Mouse (Mus musculus) retina, adult 2 months (tissue): ENCODE results near the gene Wnt11.

Experiments used
- DNase-seq: peaks from one replicate; pipeline ENCODE4 v3.0.0-alpha.2; 2012; ENCODE audit warnings: low read depth, low spot score

The Wnt11 gene

GRCm38 (mm10) chr7:98867053-98867793 is 32.3 kb downstream of the Wnt11 start:
- no peak for DNase-seq

- no peak for DNase-seq
Measured at GRCm38 (mm10) chr7:98867794-98868150, 32.9 kb downstream of the Wnt11 start.

- no peak for DNase-seq
Measured at GRCm38 (mm10) chr7:98869070-98869469, 34.2 kb downstream of the Wnt11 start.

GRCm38 (mm10) chr7:98870791-98871190 is 35.9 kb downstream of the Wnt11 start:
- no peak for DNase-seq

GRCm38 (mm10) chr7:98871882-98872281 is 37.0 kb downstream of the Wnt11 start:
- DNase-seq: no peak

- DNase-seq: no peak
Measured at GRCm38 (mm10) chr7:98873316-98873715, 38.4 kb downstream of the Wnt11 start.

GRCm38 (mm10) chr7:98874411-98874951 is 39.6 kb downstream of the Wnt11 start:
- no peak for DNase-seq

GRCm38 (mm10) chr7:98875390-98875990 is 40.6 kb downstream of the Wnt11 start:
- no peak for DNase-seq

- no peak for DNase-seq
Measured at GRCm38 (mm10) chr7:98876119-98876518, 41.2 kb downstream of the Wnt11 start.

GRCm38 (mm10) chr7:98879176-98879575 is 44.3 kb downstream of the Wnt11 start:
- DNase-seq: no peak

GRCm38 (mm10) chr7:98881887-98882286 is 47.0 kb downstream of the Wnt11 start:
- DNase-seq: no peak

- DNase-seq: no peak
Measured at GRCm38 (mm10) chr7:98887811-98888261, 52.9 kb downstream of the Wnt11 start.

GRCm38 (mm10) chr7:98888810-98889209 is 53.9 kb downstream of the Wnt11 start:
- no peak for DNase-seq

- DNase-seq: no peak
Measured at GRCm38 (mm10) chr7:98889211-98889610, 54.3 kb downstream of the Wnt11 start.

GRCm38 (mm10) chr7:98893144-98893543 is 58.2 kb downstream of the Wnt11 start:
- DNase-seq: no peak

GRCm38 (mm10) chr7:98894305-98894704 is 59.4 kb downstream of the Wnt11 start:
- no peak for DNase-seq

- DNase-seq: no peak
Measured at GRCm38 (mm10) chr7:98894768-98895167, 59.9 kb downstream of the Wnt11 start.

GRCm38 (mm10) chr7:98895501-98896095 is 60.7 kb downstream of the Wnt11 start:
- DNase-seq: no peak

- no peak for DNase-seq
Measured at GRCm38 (mm10) chr7:98897323-98897722, 62.4 kb downstream of the Wnt11 start.

- no peak for DNase-seq
Measured at GRCm38 (mm10) chr7:98899815-98900214, 64.9 kb downstream of the Wnt11 start.

GRCm38 (mm10) chr7:98901120-98901519 is 66.2 kb downstream of the Wnt11 start:
- DNase-seq: no peak

GRCm38 (mm10) chr7:98903884-98904283 is 69.0 kb downstream of the Wnt11 start:
- DNase-seq: no peak
